Mouse (Mus musculus) CH12.LX (cell line): ENCODE measurements at regions not wholly inside any gene's neighbourhood (a gene's known extent, or its start where the extent isn't known, plus 50 kb on each side); places are given as distances from the start of the nearest gene placed in this dataset.

ENCODE experiments used
- DNase-seq: peaks from one replicate; pipeline ENCODE4 v3.0.0-alpha.2; 2013; ENCODE audit errors: extremely low read depth
- H3K27ac ChIP-seq: 2 replicates; pipeline ENCODE4 v1.5.1; 2012; ENCODE audit warnings: low read depth, mild to moderate bottlenecking, control low read depth, moderate library complexity; ENCODE audit not compliant: insufficient read depth
- H3K27me3 ChIP-seq: replicated peaks from 2 replicates; pipeline ENCODE3; 2012; ENCODE audit warnings: inconsistent platforms
- H3K36me3 ChIP-seq, 2 experiments: replicated peaks in 1 of 2; 2 replicates each; pipeline versions ENCODE3 to v1.6.1; 2012; ENCODE audit warnings: inconsistent platforms in 1 of 2, low read length in 1 of 2, mild to moderate bottlenecking in 1 of 2, mixed read lengths in 1 of 2, moderate library complexity in 1 of 2; ENCODE audit not compliant: control insufficient read depth in 1 of 2, insufficient read depth in 1 of 2
- H3K4me1 ChIP-seq, 2 experiments: 2 replicates each; pipeline ENCODE4 v1.6.1; 2012; ENCODE audit warnings: inconsistent platforms in 1 of 2, moderate library complexity in 1 of 2; ENCODE audit not compliant: insufficient read depth in 2 of 2, control insufficient read depth in 1 of 2
- H3K4me2 ChIP-seq: 2 replicates; pipeline ENCODE4 v1.6.1; 2012; ENCODE audit warnings: low read depth, mild to moderate bottlenecking, control low read depth; ENCODE audit not compliant: poor library complexity, insufficient read depth, severe bottlenecking
- H3K4me3 ChIP-seq, 3 experiments: fragments of 150-350 bp in 1 of 3; sonication (generic) in 1 of 3; replicated peaks in 1 of 3; 2 replicates each; pipeline versions ENCODE3 to v1.5.1; 2011 to 2012; ENCODE audit warnings: low read depth in 2 of 3, low read length in 2 of 3, mild to moderate bottlenecking in 2 of 3, moderate library complexity in 2 of 3, control low read depth in 1 of 3, improper control_type of control experiment in 1 of 3, inconsistent platforms in 1 of 3, mixed read lengths in 1 of 3; ENCODE audit not compliant: poor library complexity in 1 of 3
- H3K79me2 ChIP-seq: replicated peaks from 2 replicates; pipeline ENCODE4 v1.6.1; 2012; ENCODE audit warnings: mild to moderate bottlenecking, moderate library complexity; ENCODE audit not compliant: control insufficient read depth, poor library complexity, insufficient read depth, severe bottlenecking; ENCODE audit errors: extremely low read depth
- H3K9ac ChIP-seq: 2 replicates; pipeline ENCODE4 v1.6.1; 2012; ENCODE audit warnings: low read depth, mild to moderate bottlenecking, control low read depth, moderate library complexity; ENCODE audit not compliant: insufficient read depth
- H3K9me3 ChIP-seq: replicated peaks from 2 replicates; pipeline ENCODE3; 2012; ENCODE audit warnings: low read length, inconsistent platforms, mixed read lengths
- BHLHE40 ChIP-seq: IDR thresholded peaks from 2 replicates; pipeline ENCODE4 v1.6.1; 2011; ENCODE audit warnings: mild to moderate bottlenecking, low read depth, low read length, improper control_type of control experiment
- CTCF ChIP-seq, 2 experiments: IDR thresholded peaks in 1 of 2; conservative IDR thresholded peaks in 1 of 2; 2 replicates each; pipeline ENCODE4 v1.5.1; 2011 to 2012; ENCODE audit warnings: low read depth in 2 of 2, low read length in 2 of 2, improper control_type of control experiment in 1 of 2, inconsistent platforms in 1 of 2, mild to moderate bottlenecking in 1 of 2, moderate library complexity in 1 of 2
- E2F4 ChIP-seq: IDR thresholded peaks from 2 replicates; pipeline ENCODE4 v1.6.1; 2011; ENCODE audit warnings: low read depth, low read length, improper control_type of control experiment; ENCODE audit not compliant: insufficient replicate concordance
- ELF1 ChIP-seq: IDR thresholded peaks from 2 replicates; pipeline ENCODE4 v1.6.1; 2014; ENCODE audit warnings: low read depth, mild to moderate bottlenecking, inconsistent platforms, low read length, improper control_type of control experiment
- GABPA ChIP-seq: IDR thresholded peaks from 2 replicates; pipeline ENCODE4 v1.6.1; 2012; ENCODE audit warnings: low read depth, low read length, improper control_type of control experiment, inconsistent platforms; ENCODE audit not compliant: insufficient replicate concordance
- IRF4 ChIP-seq: IDR thresholded peaks from 2 replicates; pipeline ENCODE4 v1.6.1; 2014; ENCODE audit warnings: low read depth, mild to moderate bottlenecking, inconsistent platforms, low read length, improper control_type of control experiment
- JUN ChIP-seq: IDR thresholded peaks from 2 replicates; pipeline ENCODE4 v1.6.1; 2011; ENCODE audit warnings: low read depth, mild to moderate bottlenecking, low read length, improper control_type of control experiment, moderate library complexity; ENCODE audit not compliant: insufficient read depth
- KAT2A ChIP-seq: IDR thresholded peaks from 2 replicates; pipeline ENCODE4 v1.6.1; 2012; ENCODE audit warnings: low read length, improper control_type of control experiment, inconsistent platforms; ENCODE audit not compliant: insufficient replicate concordance
- MAFK ChIP-seq: IDR thresholded peaks from 2 replicates; pipeline ENCODE4 v1.6.1; 2011; ENCODE audit warnings: low read length, improper control_type of control experiment; ENCODE audit not compliant: insufficient replicate concordance
- MAX ChIP-seq: IDR thresholded peaks from 2 replicates; pipeline ENCODE4 v1.6.1; 2011; ENCODE audit warnings: low read length, improper control_type of control experiment
- MAZ ChIP-seq: IDR thresholded peaks from 2 replicates; pipeline ENCODE4 v1.6.1; 2012; ENCODE audit warnings: low read depth, mild to moderate bottlenecking, inconsistent platforms, low read length, improper control_type of control experiment, moderate library complexity
- NELFE ChIP-seq: IDR thresholded peaks from 2 replicates; pipeline ENCODE4 v1.6.1; 2011; ENCODE audit warnings: low read depth, low read length, improper control_type of control experiment
- PAX5 ChIP-seq: IDR thresholded peaks from 2 replicates; pipeline ENCODE4 v1.6.1; 2012; ENCODE audit warnings: low read length, inconsistent platforms, mixed read lengths
- POLR2AphosphoS2 ChIP-seq: IDR thresholded peaks from 2 replicates; pipeline ENCODE4 v1.6.1; 2011; ENCODE audit warnings: low read depth, low read length, improper control_type of control experiment
- RCOR1 ChIP-seq: conservative IDR thresholded peaks from 2 replicates; pipeline ENCODE4 v1.6.1; 2012; ENCODE audit warnings: low read depth, mild to moderate bottlenecking, inconsistent platforms, low read length, improper control_type of control experiment
- SIN3A ChIP-seq: IDR thresholded peaks from 2 replicates; pipeline ENCODE4 v1.6.1; 2012; ENCODE audit warnings: low read length, improper control_type of control experiment, inconsistent platforms
- TBP ChIP-seq: conservative IDR thresholded peaks from 2 replicates; pipeline ENCODE4 v1.6.1; 2011; ENCODE audit warnings: low read depth, low read length, improper control_type of control experiment
- TCF12 ChIP-seq: IDR thresholded peaks from 2 replicates; pipeline ENCODE4 v1.6.1; 2014; ENCODE audit warnings: low read depth, mild to moderate bottlenecking, inconsistent platforms, low read length, improper control_type of control experiment
- ZKSCAN1 ChIP-seq: IDR thresholded peaks from 2 replicates; pipeline ENCODE4 v1.6.1; 2012; ENCODE audit warnings: low read depth, inconsistent platforms, low read length, improper control_type of control experiment, borderline replicate concordance
- ZMIZ1 ChIP-seq: IDR thresholded peaks from 2 replicates; pipeline ENCODE4 v1.6.1; 2012; ENCODE audit warnings: low read depth, mild to moderate bottlenecking, inconsistent platforms, low read length, improper control_type of control experiment
- ZNF384 ChIP-seq: IDR thresholded peaks from 2 replicates; pipeline ENCODE4 v1.6.1; 2012; ENCODE audit warnings: low read depth, low read length, improper control_type of control experiment, inconsistent platforms
- dilution Hi-C: fragments of 300-500 bp; cut with MboI; formaldehyde crosslinking; loops from 2 replicates; pipeline ENCODE4 v1.14.3; 2020; ENCODE audit warnings: low sequenced_read_pairs; ENCODE audit not compliant: extremely low pct_unique_long_range_greater_than_20kb, extremely low pct_ligation_motif_present
- in situ Hi-C: fragments of 300-500 bp; cut with MboI; formaldehyde crosslinking; loops from 3 replicates; pipeline ENCODE4 v1.14.3; 2019; ENCODE audit warnings: low sequenced_read_pairs, low pct_ligation_motif_present, low pct_unique_long_range_greater_than_20kb, mixed read lengths

GRCm38 (mm10) chr17:93337576-93337975 is 138.8 kb downstream of the Adcyap1 start:
- no peak for DNase-seq
- Histone ChIP-seq H3K4me2 (no peak overlapping the region), H3K27ac (no peak overlapping the region), H3K4me1 (no peaks in the 10 kb centered on the region), H3K36me3 (no peaks in the 10 kb centered on the region), H3K27me3 (no peaks in the 10 kb centered on the region), H3K79me2 (no peaks in the 10 kb centered on the region), H3K9me3 (peaks cover 20% of the 10 kb centered on the region), H3K4me3 (no peak overlapping the region), H3K9ac (no peak overlapping the region)
- in situ Hi-C loops (no loop called here), dilution Hi-C loops (no loop called here)
- TF ChIP-seq KAT2A: no peak
- TF ChIP-seq E2F4: no peak
- TF ChIP-seq MAFK: no peak
- no peak for TF ChIP-seq MAX
- no peak for TF ChIP-seq ZNF384
- TF ChIP-seq SIN3A: no peak
- no peak for TF ChIP-seq JUN
- TF ChIP-seq IRF4: no peak
- no peak for TF ChIP-seq TCF12
- TF ChIP-seq ZMIZ1: no peak
- no peak for TF ChIP-seq POLR2AphosphoS2
- TF ChIP-seq CTCF (conservative IDR thresholded peaks at IDR 0.05 in 1 of 2, IDR thresholded peaks at IDR 0.05 in 1 of 2; ENCODE audit: low read depth in 2 of 2, low read length in 2 of 2): no peak
- TF ChIP-seq GABPA: no peak
- no peak for TF ChIP-seq BHLHE40
- no peak for TF ChIP-seq MAZ
- no peak for TF ChIP-seq TBP
- no peak for TF ChIP-seq ZKSCAN1
- no peak for TF ChIP-seq PAX5

DNA sequence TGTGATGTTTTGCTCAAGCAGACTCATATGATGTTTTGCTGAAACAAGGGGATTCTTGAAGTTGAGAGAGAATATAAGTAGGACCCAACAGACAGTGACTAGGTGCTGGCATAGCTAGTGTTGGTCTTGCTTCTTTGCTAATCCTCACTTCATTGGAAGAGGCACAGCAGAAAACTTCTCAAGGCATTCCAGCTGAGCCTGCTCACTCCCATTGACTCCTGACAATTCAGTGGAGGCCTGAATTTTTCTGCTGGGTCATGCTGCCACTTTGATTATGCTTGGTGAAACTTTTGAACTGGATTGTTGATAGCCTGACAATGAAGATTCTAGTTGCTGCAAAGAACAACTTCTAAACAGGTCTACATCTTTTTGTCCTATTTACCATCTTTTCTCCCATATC is 156.4 kb downstream of the Adcyap1 start:
- no peak for TF ChIP-seq ZMIZ1
- TF ChIP-seq ZKSCAN1: no peak
- TF ChIP-seq NELFE: no peak
- no peak for TF ChIP-seq RCOR1
- TF ChIP-seq ELF1: no peak
- TF ChIP-seq CTCF (conservative IDR thresholded peaks at IDR 0.05 in 1 of 2, IDR thresholded peaks at IDR 0.05 in 1 of 2; ENCODE audit: low read depth in 2 of 2, low read length in 2 of 2): no peak
- no peak for TF ChIP-seq MAX
- in situ Hi-C loops: no loop called here
- no peaks in the 10 kb centered on the region for H3K36me3 ChIP-seq
- H3K9ac ChIP-seq: no peak overlapping the region
- dilution Hi-C loops: no loop called here
- H3K27ac ChIP-seq: no peak overlapping the region
- no peaks in the 10 kb centered on the region for H3K27me3 ChIP-seq
- H3K4me1 ChIP-seq: no peaks in the 10 kb centered on the region
- H3K9me3 ChIP-seq: peaks cover 13% of the 10 kb centered on the region
- no peaks in the 10 kb centered on the region for H3K79me2 ChIP-seq
- DNase-seq: no peak
- no peak overlapping the region for H3K4me2 ChIP-seq
- no peak overlapping the region for H3K4me3 ChIP-seq
